Mouse (Mus musculus) right cerebral cortex, adult 2 months (tissue): ENCODE measurements around the gene Itm2b.

Experiments used
- DNase-seq, 2 experiments: peaks; one replicate each; pipeline ENCODE4 v3.0.0; 2021 to 2022; ENCODE audit warnings: low spot score in 2 of 2

Gene Itm2b

DNA sequence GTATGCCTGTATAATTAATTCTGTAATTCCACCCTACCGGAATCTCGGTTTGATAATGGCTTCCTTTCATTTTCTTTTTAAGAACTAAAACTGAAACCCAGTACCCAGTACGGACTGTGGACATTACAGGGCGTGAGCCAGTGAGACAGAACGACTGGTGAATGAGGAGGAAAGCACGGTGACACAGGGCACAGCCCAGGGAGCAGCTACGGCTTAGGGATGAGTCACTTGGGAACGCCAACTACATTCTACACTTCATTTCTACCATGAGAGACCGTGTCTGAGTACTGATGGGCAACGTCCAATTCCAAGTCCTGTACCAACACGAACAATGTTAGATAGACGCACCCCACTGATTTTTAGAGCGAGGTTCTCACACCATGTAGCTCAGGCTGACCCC, 16.1 kb downstream of the Itm2b start:
- DNase-seq: no peak

DNA sequence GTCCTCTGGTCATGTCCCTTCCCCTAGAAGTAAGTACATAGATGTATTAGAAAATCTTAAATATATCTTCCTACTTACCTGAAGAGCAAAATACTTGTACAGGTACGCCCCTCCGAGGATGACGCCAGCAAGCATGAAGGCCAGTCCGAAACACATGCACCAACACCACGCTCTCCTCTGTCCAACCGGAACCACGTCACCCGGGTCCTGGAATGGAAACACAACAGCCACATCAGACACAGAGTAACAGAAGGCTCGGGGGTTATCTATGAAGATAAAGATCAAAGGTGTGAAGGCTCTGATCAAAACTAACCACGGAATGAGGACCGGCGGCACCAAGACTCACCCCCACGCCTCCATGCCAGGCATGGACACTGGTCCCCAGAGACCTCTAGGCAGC, 16.9 kb downstream of the Itm2b start:
- no peak for DNase-seq

DNA sequence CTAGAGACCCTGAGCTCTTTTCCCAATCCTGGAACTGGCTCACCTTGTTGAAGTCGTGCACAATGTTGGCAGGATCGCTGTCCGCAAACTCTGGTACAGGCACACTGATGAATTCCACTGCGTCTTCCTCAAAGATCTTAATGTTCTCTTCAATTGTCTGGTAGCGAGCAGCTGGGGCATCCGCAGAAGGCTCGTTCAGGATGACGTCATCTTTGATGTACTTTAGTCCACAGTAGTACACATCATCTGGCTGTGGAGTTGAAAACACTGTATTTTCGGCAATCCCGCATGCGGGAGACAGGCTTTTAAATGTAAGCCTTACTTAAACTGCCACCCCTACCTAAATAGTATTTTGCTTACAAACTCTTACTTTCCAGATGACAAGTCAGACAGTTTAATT, 18.8 kb downstream of the Itm2b start:
- no peak for DNase-seq

DNA sequence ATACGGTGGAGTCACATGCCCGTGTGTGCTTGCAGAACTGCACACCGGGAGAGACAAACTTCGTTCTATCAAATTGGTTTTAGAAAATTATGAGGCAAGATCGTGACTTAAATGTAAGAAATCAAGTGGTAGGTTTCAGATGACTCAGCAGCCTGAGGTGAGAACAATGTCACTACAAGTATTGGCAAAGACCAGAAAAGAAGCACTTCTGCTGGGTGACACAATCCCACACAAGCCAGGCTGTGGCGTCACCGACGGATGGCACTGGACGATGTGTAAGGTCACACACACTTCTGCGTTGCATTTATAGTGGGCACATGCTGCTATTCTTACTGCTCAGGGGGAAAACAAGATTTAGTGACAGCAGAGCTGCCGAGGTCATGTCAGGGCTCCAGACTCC, 21.3 kb downstream of the Itm2b start:
- DNase-seq: no peak

DNA sequence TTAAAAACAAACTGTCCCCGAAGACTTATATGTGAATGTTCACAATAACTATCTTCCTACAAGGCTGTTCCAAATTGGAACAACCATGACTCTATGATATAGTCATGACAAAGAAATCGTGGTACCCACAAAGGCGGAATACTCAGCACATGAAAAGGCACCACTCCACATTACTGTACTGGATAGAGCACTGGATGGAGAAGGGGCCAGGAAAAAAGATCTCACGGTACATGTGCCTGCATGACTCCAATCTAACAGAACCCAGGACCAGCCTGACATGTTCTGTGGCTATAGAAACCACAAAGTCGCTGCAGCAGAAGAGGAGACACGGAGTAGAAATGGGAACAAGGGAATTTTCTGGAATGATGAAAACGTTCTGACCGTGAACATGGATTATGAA, 30.4 kb downstream of the Itm2b start:
- DNase-seq: no peak

DNA sequence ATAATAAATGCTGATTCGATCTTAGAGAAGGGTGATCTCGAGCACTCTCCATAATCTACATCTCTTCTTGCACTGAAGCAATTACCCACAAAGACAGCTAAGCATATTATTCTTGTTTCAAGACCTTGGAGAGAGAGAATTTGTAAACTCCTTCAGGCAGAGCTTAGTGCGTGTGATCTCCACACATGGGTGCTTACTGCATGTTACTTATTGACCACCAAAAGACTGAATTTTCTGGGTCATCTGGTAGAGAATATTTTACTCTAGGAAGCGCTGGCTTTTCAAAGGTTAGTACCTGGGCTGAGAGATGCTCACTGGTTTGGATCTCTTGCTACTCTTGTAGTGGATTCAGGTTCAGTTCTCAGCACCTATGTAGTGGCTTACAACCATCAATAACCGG, 34.0 kb downstream of the Itm2b start:
- no peak for DNase-seq

DNA sequence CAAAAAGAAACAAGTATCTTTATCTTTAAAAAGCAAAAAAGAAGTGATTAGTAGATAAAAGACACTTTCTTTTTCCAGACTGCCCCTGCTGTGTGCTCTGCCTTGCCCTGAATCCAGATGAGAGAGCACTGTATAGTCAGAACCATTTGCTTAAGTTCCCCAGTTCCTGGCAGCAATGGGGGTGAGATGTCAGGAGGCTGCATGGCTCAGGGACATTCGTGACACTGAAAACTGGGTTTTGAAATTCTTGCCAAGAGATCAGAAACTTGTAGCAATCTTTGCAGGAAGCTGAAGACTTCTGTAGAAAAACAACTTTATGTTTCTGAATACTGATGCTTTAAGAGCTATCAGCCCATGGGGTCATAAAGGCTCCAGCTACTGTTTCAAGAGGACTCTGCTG, 35.1 kb downstream of the Itm2b start:
- no peak for DNase-seq

DNA sequence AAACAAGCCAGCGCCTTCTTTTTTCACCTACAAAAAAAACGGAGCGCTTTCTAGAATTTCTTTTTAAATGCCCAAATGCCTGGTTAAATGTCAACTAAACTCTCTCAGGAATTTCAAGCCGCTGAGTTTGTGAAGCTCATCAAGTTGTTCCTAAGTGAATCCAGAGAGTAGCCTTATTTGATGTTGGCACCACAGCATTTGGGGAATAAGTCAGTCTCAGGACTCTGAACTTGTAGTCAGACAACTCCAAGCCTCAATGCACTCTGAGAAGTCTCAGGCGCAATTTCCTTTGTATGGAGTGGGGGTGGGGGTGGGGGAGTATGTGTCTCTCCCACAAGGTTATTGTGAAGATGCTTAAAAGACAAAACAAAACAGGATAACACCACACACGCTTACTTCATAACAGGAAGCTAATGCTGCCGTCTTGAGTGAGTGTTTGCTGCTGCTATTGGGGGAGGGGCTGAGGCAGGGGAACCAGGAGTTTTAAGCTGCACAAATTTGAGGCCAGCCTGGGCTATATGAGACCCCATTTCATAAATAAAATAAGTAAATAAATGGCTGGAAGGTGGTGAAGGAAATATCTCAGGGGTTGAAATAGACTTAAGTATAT, 35.9 kb downstream of the Itm2b start:
- DNase-seq: no peak

DNA sequence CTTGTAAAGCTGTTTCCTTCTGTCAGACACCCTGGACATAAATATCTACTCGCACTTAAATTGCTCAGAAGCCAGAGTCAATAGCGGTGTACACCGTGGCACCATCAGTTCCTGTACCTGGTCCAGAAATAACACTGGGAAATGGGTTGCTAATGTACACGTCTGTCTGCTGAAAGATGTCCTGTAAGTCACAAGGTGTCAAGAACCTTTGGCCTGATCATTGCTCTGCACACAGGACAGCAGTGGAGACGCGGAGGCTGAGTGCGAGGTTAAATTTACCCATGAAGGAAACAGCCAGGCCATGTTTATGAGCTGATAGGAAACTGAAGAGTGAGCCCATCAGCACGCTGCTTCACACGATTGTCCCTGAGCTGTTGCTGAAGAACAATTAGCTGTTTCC, 37.8 kb downstream of the Itm2b start:
- no peak for DNase-seq

DNA sequence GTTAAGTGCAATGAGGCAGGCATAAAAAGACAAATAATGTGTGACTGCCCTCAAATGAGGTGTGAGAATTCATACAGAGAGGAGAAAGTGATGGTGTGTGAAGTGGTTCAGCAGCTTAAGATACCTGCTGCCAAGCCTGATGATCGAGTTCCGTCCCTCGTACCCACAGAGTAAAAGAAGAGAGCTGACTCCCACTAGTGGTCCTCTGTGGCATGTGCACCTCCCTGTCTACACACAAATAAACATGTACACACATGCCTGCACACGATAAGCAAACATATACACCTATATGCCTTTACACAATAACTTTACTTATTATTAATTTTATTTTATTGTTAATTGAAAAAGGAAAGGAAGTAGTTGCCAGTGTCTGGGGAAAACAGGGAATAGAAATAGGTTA, 39.5 kb downstream of the Itm2b start:
- DNase-seq: no peak

DNA sequence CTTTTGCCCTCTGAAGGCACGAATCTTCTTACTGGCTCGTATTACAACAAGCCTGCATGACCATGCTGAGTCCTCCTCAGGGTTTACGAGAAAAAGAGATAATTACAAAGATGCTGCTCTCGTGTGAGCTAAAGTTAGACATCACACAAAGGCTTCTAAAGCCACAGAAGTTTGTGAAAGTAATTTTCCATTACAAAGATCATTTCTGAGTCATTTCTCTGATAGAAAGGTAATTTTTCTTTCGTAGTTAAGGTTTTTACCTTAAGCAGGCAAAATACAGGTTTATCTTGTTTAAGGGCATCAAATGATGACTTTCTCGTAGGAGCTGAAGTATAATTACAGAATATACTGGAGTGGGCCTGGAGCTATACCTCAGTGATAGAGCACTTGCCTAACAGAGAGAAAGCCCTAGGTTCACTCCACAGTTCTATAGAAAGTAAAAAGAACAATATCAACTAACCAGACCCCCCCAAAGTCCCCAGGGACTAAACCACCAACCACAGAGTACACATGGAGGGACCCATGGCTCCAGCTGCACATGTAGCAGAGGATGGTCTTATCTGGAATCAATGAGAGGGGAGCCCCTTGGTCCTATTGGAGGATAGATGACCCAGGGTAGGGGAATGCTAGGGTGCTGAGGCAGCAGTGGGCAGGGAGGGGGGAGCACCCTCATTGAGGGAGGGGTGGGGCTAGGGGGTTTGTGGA, 44.9 kb downstream of the Itm2b start:
- DNase-seq: no peak

DNA sequence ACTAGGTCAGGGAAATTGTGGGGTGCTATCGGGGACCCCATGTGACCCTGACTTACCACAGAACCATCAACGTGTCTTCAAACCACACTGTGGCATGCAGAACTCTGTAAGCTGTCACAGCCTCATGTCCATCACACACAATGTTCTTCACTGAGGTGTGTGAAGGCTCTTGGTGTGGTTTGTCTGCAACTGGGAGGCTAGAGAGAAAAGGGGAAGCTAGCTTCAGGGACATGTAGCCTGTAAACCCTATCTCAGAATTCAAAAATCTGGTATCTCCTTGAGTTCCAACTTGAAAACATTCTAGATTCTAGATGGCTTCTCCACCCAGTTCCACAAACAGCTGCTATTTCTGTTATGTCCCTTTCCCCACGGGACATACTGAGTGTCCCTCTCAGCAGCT, 45.5 kb downstream of the Itm2b start:
- DNase-seq: no peak

DNA sequence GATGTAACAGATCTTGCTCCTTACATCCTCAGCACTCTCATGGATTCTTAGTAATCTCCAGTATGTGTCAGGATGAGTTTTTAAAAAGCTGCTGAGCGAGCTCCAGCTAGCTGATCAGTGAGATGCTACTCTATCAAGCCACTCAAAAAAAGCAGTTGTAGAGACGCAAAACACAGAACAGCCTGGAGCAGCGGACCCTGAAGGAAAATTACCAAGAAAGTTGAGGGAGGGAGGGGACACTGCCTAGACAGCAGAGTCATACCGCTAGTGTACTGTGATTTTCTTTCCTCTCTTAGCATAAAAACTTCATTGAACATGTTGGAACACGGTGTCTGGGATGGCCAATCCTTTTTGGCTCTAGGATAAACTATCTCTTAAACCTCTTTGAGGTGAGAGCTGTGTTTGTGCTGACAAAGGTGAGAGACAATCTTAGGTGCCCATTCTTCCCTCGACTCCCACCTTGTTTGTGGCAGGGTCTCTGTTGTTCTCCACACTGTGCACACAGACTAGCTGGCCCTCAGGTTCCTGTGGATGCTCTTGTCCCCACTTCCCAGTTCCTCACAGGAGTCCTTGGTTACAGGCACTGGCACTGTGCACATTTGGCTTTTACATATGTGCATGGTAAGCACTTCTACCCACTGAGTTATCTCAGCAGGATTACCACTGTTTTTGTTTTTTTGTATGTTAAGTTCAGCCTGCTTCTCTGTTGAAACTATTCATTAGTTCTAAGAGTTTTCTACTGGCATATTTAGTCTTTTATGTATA, 48.6 kb downstream of the Itm2b start:
- DNase-seq: no peak

DNA sequence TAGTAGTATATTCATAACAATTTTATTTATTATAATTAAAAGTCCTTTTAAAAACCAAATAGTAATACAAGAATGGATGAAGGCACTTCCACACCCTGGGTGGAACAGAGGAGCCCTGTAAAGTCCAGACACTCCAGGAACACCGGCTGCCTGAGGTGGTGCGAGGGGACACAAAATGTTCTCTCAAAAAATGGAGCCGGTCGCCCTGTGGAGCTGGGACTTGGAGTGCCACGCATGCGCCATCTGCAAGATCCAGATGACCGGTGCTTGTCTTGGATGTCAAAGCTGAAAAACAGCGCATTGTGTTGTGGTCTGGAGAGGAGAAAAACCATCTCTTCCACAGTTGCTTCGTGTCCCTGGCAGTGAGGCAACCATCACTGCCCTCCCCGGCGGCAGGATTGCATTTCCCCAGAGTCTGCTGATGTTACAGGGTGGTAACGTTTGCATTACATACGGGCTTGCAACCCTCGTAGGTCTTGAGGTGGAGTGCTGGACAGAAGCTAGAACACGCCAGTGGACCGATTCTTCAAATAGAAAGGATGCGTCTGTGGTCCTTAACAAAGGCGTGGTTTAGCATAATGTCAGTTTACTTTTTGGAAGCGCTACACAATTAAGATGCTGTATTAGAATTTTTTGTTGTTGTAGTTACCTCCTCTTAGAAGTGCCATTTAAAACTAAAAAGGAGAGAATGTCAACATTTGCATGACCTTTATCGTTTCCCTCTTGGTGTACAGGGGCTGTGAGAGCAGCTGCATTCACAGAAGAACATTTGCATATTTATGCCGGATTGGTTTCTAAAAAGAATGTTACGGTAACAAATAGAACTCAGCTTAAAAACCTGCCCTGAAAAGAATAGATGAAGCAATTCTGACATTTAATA, 49.9 kb downstream of the Itm2b start:
- DNase-seq: no peak

DNA sequence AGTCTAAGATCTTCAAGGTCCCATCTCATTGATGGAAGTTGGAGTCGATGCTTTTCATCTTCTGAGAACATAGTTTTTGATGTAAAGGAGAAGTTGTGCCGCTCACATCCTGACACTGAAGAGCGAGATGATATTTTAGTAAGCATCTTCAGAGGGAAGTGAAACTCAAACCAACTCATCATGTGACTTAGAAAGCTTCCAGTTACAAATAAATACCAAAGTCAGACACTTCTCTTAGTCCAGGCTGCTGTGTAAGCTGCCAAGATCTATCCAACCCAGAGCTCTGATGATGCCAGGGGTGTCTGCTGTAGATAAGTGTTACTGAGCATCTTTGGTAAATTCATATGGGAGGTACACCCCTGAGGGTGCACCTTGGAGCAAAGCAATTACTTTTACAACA, 51.2 kb downstream of the Itm2b start:
- DNase-seq: no peak

DNA sequence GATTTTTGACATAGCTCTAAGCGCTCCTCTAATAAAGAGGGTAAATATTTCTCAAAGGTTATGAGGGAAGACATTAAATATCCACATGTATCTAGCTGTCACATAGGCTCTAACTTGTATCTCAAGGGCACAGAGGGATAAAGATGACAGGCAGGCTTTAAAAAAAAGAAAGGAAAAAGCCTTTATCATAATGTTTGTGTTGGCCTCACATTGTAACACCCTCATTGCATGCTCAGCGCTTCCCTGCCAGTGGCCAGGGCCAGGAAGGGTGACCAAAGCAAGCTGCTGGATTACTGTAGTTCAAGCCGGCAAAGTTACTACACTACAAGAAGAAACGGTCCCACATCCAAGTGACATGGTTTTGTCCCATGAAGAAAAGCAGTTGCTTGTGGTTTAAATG, 53.7 kb downstream of the Itm2b start:
- DNase-seq: no peak

DNA sequence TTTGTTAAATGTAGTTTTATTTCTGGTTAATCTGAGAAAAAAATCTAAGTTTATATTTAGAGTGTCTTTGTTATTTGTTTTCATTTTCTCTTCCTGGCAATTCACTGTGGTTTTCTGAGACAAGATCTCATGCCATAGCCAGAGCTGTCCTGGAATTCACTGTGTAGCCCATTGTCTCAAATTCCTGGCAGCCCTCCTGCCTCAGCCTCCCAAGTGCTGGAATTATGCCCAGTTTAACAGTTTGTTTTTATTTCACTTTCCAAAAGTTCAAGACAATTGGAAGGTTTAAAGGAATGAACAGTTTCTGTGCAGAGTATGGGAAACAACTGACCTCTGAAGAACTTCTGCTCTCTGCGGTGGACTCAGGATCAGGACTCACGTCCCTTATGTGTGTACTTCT, 55.2 kb downstream of the Itm2b start:
- no peak for DNase-seq

DNA sequence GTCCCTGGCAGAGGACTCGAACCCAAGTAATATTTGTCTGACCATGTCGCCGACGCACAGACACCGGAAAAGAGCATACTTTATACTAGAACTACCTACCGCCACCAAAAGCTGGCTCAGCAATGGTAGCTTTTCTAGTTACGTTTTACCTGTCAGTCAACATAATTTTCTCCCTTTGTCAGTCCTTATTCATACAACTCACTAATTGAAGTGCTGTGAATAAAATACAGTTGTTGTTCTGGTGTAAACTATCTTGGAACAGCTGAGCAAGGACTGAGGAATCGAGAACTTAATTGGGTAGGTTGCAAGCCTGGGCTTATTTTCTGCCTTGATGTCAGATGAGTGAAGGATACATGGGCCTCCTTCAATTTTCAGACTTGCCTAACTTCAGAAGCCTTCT, 58.6 kb downstream of the Itm2b start:
- DNase-seq: no peak

DNA sequence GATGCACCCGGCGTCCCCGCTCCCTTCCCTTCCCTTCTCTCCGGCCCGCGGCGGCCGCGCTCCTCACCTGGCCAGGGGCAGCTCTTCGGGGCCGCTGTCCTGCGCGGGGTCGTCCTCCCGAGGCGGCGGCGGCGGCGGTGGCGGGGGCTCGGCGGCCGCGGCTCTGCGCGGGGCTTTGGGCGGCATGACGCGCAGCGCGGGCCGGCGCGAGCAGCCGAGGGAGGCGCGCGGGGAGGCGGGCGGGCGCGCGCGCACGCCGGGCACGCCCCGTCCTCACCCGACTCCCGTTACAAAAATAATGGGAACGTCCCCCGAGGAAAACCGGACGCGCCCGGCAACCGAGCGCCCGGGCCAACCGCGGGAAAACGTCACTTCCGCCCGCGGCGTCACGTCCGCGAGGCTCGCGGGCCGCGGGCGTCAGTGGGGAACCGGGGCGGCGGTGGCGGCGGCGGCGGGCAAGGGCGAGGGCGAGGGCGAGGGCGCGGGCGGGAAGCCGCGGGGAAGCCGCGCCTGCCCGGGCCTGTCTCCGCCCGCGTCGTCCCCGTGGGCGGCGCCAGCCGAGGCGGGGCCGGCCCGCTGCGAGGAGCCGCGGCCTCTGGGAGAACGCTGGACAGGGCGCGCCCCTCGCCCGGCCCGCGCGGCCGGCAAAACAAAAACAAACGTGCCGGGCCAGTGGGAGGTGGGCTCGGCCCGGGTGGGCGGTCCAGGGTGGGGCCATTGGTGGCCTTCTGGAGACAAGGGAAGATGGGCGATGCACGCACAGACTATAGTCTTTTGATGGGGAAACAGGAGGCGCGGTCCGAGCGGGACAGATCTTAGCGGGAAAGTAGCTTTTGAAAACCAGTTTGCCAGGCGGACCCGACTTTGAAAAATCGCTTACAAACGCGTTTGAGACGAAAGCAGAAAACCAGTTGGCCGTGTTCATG, 59.4 kb downstream of the Itm2b start, which contains the start of gene Rb1:
Gene Rb1, minus strand, starts transcription at position 367 of the 926 bp plus-strand sequence.
- DNase-seq: peak; percentile 74

DNA sequence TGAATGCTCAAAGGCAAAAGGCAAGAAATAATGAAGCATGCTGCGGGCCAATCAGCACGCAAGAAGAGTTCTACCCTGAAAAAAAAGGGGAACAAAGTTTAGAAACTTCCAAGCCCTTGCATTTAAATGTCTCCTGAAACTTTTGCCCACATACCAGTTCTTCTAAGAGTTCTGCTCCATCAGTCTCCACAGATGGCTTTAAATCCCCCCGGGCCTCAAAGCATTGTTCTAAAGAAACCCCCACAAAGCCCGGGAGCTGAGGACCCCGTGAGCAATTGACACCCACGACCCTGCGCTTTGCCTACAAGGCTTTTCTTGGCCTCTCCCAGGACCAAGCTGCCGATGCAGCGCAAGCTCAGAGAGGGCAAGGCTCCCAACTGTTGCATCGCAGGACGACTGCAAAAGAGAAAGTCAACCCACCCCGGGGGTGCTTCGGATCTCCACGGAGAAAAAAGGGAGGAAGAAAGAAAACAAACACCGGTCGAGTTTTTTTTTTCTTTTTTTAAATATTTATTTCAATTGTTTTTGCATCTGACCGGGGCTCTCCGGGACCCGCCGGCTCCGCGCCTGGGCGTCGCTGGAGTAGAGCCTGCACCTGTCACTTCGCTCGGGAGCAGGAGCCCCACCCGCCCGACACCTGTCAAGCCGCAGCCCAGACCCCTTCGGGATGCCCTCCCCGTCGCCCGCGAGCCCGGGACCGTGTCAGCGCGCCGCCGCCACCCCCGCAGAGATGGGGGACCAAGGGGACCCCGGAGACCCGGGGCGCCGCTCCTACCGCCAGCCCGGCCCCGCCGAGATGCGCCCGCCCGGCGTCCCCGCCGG, 60.2 kb downstream of the Itm2b start:
- peak in 1 of 2 experiments; percentile 18 for DNase-seq
